Mouse (Mus musculus) E14TG2a.4 (cell line): Measurements from ENCODE around the gene Glrx.

ENCODE experiments used
- H3K27me3 ChIP-seq: 2 replicates; pipeline ENCODE4 v1.6.1; 2014; ENCODE audit warnings: low read length, control low read depth; ENCODE audit not compliant: insufficient read depth
- H3K36me3 ChIP-seq: 2 replicates; pipeline ENCODE4 v1.6.1; 2014; ENCODE audit warnings: low read length, control low read depth; ENCODE audit not compliant: insufficient read depth
- H3K4me1 ChIP-seq: replicated peaks from 2 replicates; pipeline ENCODE4 v1.6.1; 2014; ENCODE audit warnings: low read depth, low read length, control low read depth
- H3K4me3 ChIP-seq: replicated peaks from 2 replicates; pipeline ENCODE4 v1.5.1; 2014; ENCODE audit warnings: mild to moderate bottlenecking, low read length
- H3K9me3 ChIP-seq: 2 replicates; pipeline ENCODE4 v1.6.1; 2014; ENCODE audit warnings: low read length, control low read depth
- CTCF ChIP-seq: conservative IDR thresholded peaks from 2 replicates; pipeline ENCODE4 v1.5.1; 2014; ENCODE audit warnings: low read length
- NANOG ChIP-seq: IDR thresholded peaks from 2 replicates; pipeline ENCODE4 v1.6.1; 2014; ENCODE audit warnings: borderline replicate concordance, low read length, mixed read lengths
- POU5F1 ChIP-seq: IDR thresholded peaks from 2 replicates; pipeline ENCODE4 v1.6.1; 2014; ENCODE audit warnings: low read length, borderline replicate concordance

Gene Glrx

GRCm38 (mm10) chr13:75892291-75892690 lies 52.6 kb downstream of the Glrx start:
- Histone ChIP-seq H3K4me1 (no peaks in the 10 kb centered on the region), H3K36me3 (no peaks in the 10 kb centered on the region), H3K27me3 (no peaks in the 10 kb centered on the region), H3K9me3 (no peaks in the 10 kb centered on the region), H3K4me3 (no peak overlapping the region)
- TF ChIP-seq NANOG (no peak), CTCF (no peak), POU5F1 (no peak)

- Histone ChIP-seq H3K36me3 (no peaks in the 10 kb centered on the region), H3K4me1 (no peaks in the 10 kb centered on the region), H3K27me3 (no peaks in the 10 kb centered on the region), H3K4me3 (no peak overlapping the region), H3K9me3 (no peaks in the 10 kb centered on the region)
- TF ChIP-seq CTCF, result no peak
- no peak for TF ChIP-seq POU5F1
- no peak for TF ChIP-seq NANOG
These were observed 53.2 kb downstream of the Glrx start for GRCm38 (mm10) chr13:75892876-75893275.
